Mouse (Mus musculus) testis, adult 2 months (tissue): Measurements from ENCODE around the gene Wipf3.

ENCODE experiments used
- CTCF ChIP-seq: fragments of 200-500 bp; IDR thresholded peaks from 2 replicates; pipeline ENCODE4 v1.5.1; 2012; ENCODE audit warnings: low read depth, mild to moderate bottlenecking, inconsistent platforms, low read length, moderate library complexity; ENCODE audit not compliant: control insufficient read depth, insufficient read depth, insufficient replicate concordance
- POLR2A ChIP-seq: fragments of 200-500 bp; IDR thresholded peaks from 2 replicates; pipeline ENCODE4 v1.6.1; 2012; ENCODE audit warnings: low read depth, mild to moderate bottlenecking, inconsistent platforms, low read length, moderate library complexity; ENCODE audit not compliant: control insufficient read depth

GRCm38 (mm10) chr6:54460915-54461671, 31.7 kb downstream of the Wipf3 start:
- TF ChIP-seq CTCF (no peak), POLR2A (no peak)
